Mouse (Mus musculus): ENCODE data around the gene Olfr1348. TPM values are rescaled to one million over a fixed set of nuclear protein-coding genes. Genes with fewer than 3 reads are reported as not detected.

Olfr1348 gene
- polyA plus RNA-seq, 1 experiment from 2014 or later: not detected

Other genes starting within 250 kb of the Olfr1348 start
- 15.8 and 18.8 TPM in 2 replicates for gene Zfp667, start 222.2 kb downstream of the Olfr1348 start, polyA plus RNA-seq (2015; fragmentation: Nextera tagmentation; extraction: Ambion mirVana)
- gene Zfp583, start 177.5 kb downstream of the Olfr1348 start, polyA plus RNA-seq (2015; fragmentation: Nextera tagmentation; extraction: Ambion mirVana): 11.7 and 12.9 TPM in 2 replicates
- gene Gm3854, start 165.0 kb downstream of the Olfr1348 start, polyA plus RNA-seq (2015; fragmentation: Nextera tagmentation; extraction: Ambion mirVana): 7.0 and 7.2 TPM in 2 replicates
- 4.3 and 4.6 TPM in 2 replicates for gene Zfp78, start 145.5 kb downstream of the Olfr1348 start, polyA plus RNA-seq (2015; fragmentation: Nextera tagmentation; extraction: Ambion mirVana)
- gene Zfp28, start 125.5 kb downstream of the Olfr1348 start, polyA plus RNA-seq (2015; fragmentation: Nextera tagmentation; extraction: Ambion mirVana): 16.2 and 18.5 TPM in 2 replicates
- 2.4 and 3.4 TPM in 2 replicates for gene Smim17, start 110.0 kb downstream of the Olfr1348 start, polyA plus RNA-seq (2015; fragmentation: Nextera tagmentation; extraction: Ambion mirVana)
- 0.06 and 0.07 TPM in 2 replicates for gene Gm20715, start 98.5 kb downstream of the Olfr1348 start, polyA plus RNA-seq (2015; fragmentation: Nextera tagmentation; extraction: Ambion mirVana)
- gene Olfr1344, start 70.1 kb downstream of the Olfr1348 start, polyA plus RNA-seq (2015; fragmentation: Nextera tagmentation; extraction: Ambion mirVana): not detected in 2 replicates
- not detected in 2 replicates for gene Olfr1336, start 52.6 kb downstream of the Olfr1348 start, polyA plus RNA-seq (2015; fragmentation: Nextera tagmentation; extraction: Ambion mirVana)
- gene Olfr1346, start 41.6 kb downstream of the Olfr1348 start, polyA plus RNA-seq (2015; fragmentation: Nextera tagmentation; extraction: Ambion mirVana): not detected in 2 replicates
- not detected in 2 replicates for gene Olfr5, start 21.8 kb downstream of the Olfr1348 start, polyA plus RNA-seq (2015; fragmentation: Nextera tagmentation; extraction: Ambion mirVana)
- not detected in 2 replicates for gene Olfr1347, start 9.0 kb downstream of the Olfr1348 start, polyA plus RNA-seq (2015; fragmentation: Nextera tagmentation; extraction: Ambion mirVana)
- not detected in 2 replicates for gene Olfr1349, start 14.2 kb upstream of the Olfr1348 start, polyA plus RNA-seq (2015; fragmentation: Nextera tagmentation; extraction: Ambion mirVana)
- gene Olfr1350, start 56.1 kb upstream of the Olfr1348 start, polyA plus RNA-seq (2015; fragmentation: Nextera tagmentation; extraction: Ambion mirVana): not detected in 2 replicates
- 1.7 and 2.3 TPM in 2 replicates for gene Zim1, start 187.7 kb upstream of the Olfr1348 start, polyA plus RNA-seq (2015; fragmentation: Nextera tagmentation; extraction: Ambion mirVana)
- gene Peg3, start 221.7 kb upstream of the Olfr1348 start, polyA plus RNA-seq (2015; fragmentation: Nextera tagmentation; extraction: Ambion mirVana): 82.9 and 87.2 TPM in 2 replicates
- 31.1 and 35.2 TPM in 2 replicates for gene Usp29, start 221.8 kb upstream of the Olfr1348 start, polyA plus RNA-seq (2015; fragmentation: Nextera tagmentation; extraction: Ambion mirVana)